ENCODE assay signal across 10 mouse cellular contexts in the genomic region with DNA sequence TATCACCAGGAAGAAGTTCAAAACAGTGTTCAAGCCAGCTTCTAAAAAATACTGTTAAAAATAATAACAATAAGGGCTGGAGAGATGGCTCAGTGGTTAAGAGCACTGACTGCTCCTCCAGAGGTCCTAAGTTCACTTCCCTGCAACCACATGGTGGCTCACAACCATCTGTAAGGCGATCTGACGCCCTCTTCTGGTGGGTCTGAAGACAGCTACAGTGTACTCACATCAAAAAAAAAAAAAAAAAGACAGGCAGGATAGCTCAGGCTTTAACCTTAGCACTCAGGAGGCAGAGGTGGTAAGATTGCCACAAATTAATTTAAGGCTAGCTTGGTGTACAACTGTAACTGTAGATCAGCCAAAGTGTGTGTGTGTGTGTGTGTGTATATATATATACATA. TPM values are rescaled to one million over a fixed set of nuclear protein-coding genes. Genes with fewer than 3 reads are reported as not detected.
DNase-seq lines count a peak whose midpoint lies in the region; ATAC-seq and TF ChIP-seq lines count a peak whose summit lies in the region.
"Had no signal": no experiment of that assay in that cellular context is flagged by ENCODE, and none has a peak within 500 bp of the region (broad histone marks: within the 10 kb centered on the region; RNA-seq: fewer than 3 reads in every experiment).

No protein-coding gene starts in this region.

- ATAC-seq in liver, embryonic 14.5 days (ENCODE audit: insufficient read depth): no peak
- ATAC-seq in stomach, postnatal 0 days (ENCODE audit: low FRiP score, low TSS enrichment): no peak
- ATAC-seq in erythroblast, adult 5-6 weeks (replicated peaks; ENCODE audit: low FRiP score, poor library complexity, severe bottlenecking): no peak

- H3K9me3 ChIP-seq in heart, embryonic 10.5 days: no peaks in the 10 kb centered on the region
- no peaks in the 10 kb centered on the region for H3K9me3 ChIP-seq in liver, embryonic 14.5 days (ENCODE audit: control insufficient read depth, low read length)
- no peaks in the 10 kb centered on the region for H3K9me3 ChIP-seq in stomach, postnatal 0 days (ENCODE audit: control insufficient read depth, low read length)
- H3K9me3 ChIP-seq: limb, embryonic 15.5 days; stomach, embryonic 15.5 days had no signal

- no peak overlapping the region for H3K4me2 ChIP-seq in liver, embryonic 14.5 days (ENCODE audit: low read depth)
- H3K4me2 ChIP-seq in stomach, postnatal 0 days (replicated peaks; ENCODE audit: low read depth): no peak overlapping the region
- H3K4me2 ChIP-seq: limb, embryonic 15.5 days; stomach, embryonic 15.5 days had no signal

- no peak overlapping the region for H3K9ac ChIP-seq in liver, embryonic 14.5 days (replicated peaks)
- no peak overlapping the region for H3K9ac ChIP-seq in stomach, postnatal 0 days (ENCODE audit: low read length)
- H3K9ac ChIP-seq: limb, embryonic 15.5 days; stomach, embryonic 15.5 days had no signal

- peak; percentile 68 for TF ChIP-seq CTCF in liver, embryonic 14.5 days (IDR thresholded peaks at IDR 0.05; ENCODE audit: low read depth)
- TF ChIP-seq CTCF in stomach, postnatal 0 days (IDR thresholded peaks at IDR 0.05; ENCODE audit: low read depth): peak; percentile 72

- H3K4me3 ChIP-seq in heart, embryonic 10.5 days: no peak overlapping the region
- H3K4me3 ChIP-seq in liver, embryonic 14.5 days (ENCODE audit: insufficient read depth in 1 of 2, low read depth in 2 of 2, low read length in 2 of 2): no peak overlapping the region
- no peak overlapping the region for H3K4me3 ChIP-seq in stomach, postnatal 0 days (ENCODE audit: low read depth, low read length)
- H3K4me3 ChIP-seq: limb, embryonic 15.5 days; stomach, embryonic 15.5 days had no signal

- no peak for TF ChIP-seq EP300 in liver, embryonic 14.5 days (IDR thresholded peaks at IDR 0.05; ENCODE audit: low read depth)
- no peak for TF ChIP-seq EP300 in stomach, postnatal 0 days (optimal IDR thresholded peaks at IDR 0.05)

- no peaks in the 10 kb centered on the region for H3K27me3 ChIP-seq in heart, embryonic 10.5 days (ENCODE audit: insufficient read depth, poor library complexity, severe bottlenecking)
- H3K27me3 ChIP-seq in liver, embryonic 14.5 days (ENCODE audit: control insufficient read depth, insufficient read depth, low read length): no peaks in the 10 kb centered on the region
- no peaks in the 10 kb centered on the region for H3K27me3 ChIP-seq in stomach, postnatal 0 days (ENCODE audit: control insufficient read depth, insufficient read depth, low read length)
- H3K27me3 ChIP-seq: limb, embryonic 15.5 days; stomach, embryonic 15.5 days had no signal

- H3K27ac ChIP-seq in heart, embryonic 10.5 days: no peak overlapping the region
- no peak overlapping the region for H3K27ac ChIP-seq in liver, embryonic 14.5 days
- H3K27ac ChIP-seq in stomach, postnatal 0 days (replicated peaks): no peak overlapping the region
- H3K27ac ChIP-seq: limb, embryonic 15.5 days; stomach, embryonic 15.5 days had no signal

- peak; percentile 13 to 36 for DNase-seq in heart, postnatal 14 days
- DNase-seq in heart, embryonic 10.5 days (ENCODE audit: low spot score): no peak
- peak; percentile 76 to 77 for DNase-seq in B cell, adult 2 months
- peak; percentile 39 for DNase-seq in adipocyte (ENCODE audit: low spot score)
- DNase-seq in liver, embryonic 14.5 days (ENCODE audit: low read depth in 3 of 3, low spot score in 3 of 3): peak; percentile 39 to 56 (median 52)
- DNase-seq in stomach, postnatal 0 days (ENCODE audit: low spot score): peak; percentile 65
- DNase-seq in gastrocnemius, adult 8-10 months (ENCODE audit: low spot score in 2 of 2): no peak

- intact Hi-C loops in heart, postnatal 14 days (cut with DNase I): loop anchor here (5.0 to 10.0 kb wide), 3 partner anchors 37 to 564 kb away; partner anchors contain the start of genes Ecpas and Gng10

- no peaks in the 10 kb centered on the region for H3K36me3 ChIP-seq in heart, embryonic 10.5 days
- no peaks in the 10 kb centered on the region for H3K36me3 ChIP-seq in liver, embryonic 14.5 days (replicated peaks; ENCODE audit: control insufficient read depth, insufficient read depth, low read depth)
- H3K36me3 ChIP-seq in stomach, postnatal 0 days (ENCODE audit: control insufficient read depth, insufficient read depth, low read length): no peaks in the 10 kb centered on the region
- H3K36me3 ChIP-seq: limb, embryonic 15.5 days; stomach, embryonic 15.5 days had no signal

- WGBS in heart, embryonic 10.5 days: 4% methylated on average over 2 of the region's 2 CpGs
- 0% methylated on average over 2 of the region's 2 CpGs for WGBS in liver, embryonic 14.5 days (ENCODE audit: insufficient replicate concordance)
- WGBS in stomach, postnatal 0 days: 0% methylated on average over 2 of the region's 2 CpGs

- H3K4me1 ChIP-seq in heart, embryonic 10.5 days: peaks cover 41% of the 10 kb centered on the region
- peaks cover 10 to 13% of the 10 kb centered on the region in 2 experiments for H3K4me1 ChIP-seq in liver, embryonic 14.5 days (replicated peaks; ENCODE audit: control insufficient read depth in 2 of 2, insufficient read depth in 2 of 2, low read length in 1 of 2)
- peaks cover 2% of the 10 kb centered on the region; the same call in 1 of the 2 replicates for H3K4me1 ChIP-seq in stomach, postnatal 0 days (replicated peaks; ENCODE audit: control insufficient read depth, insufficient read depth)

RNA-seq across cellular contexts. Expression of gene Gm20503, which starts 2.4 kb away (rescaled TPM):
- 1 to 10 TPM; 2.5 to 5.5 TPM for total RNA-seq in heart, postnatal 14 days (2021)
- 10.9 and 14.1 TPM in 2 replicates for polyA plus RNA-seq in heart, embryonic 10.5 days (2016; fragmentation: Nextera tagmentation; extraction: Ambion mirVana)
- not detected in 2 replicates for polyA plus RNA-seq in liver, embryonic 14.5 days (2012; rRNA removed)
- 4.4 and 5.1 TPM in 2 replicates for polyA plus RNA-seq in liver, embryonic 14.5 days (2014; fragmentation: Nextera tagmentation; extraction: Ambion mirVana)
- 18.5 and 21.6 TPM in 2 replicates for polyA plus RNA-seq in stomach, postnatal 0 days (2015; fragmentation: Nextera tagmentation; extraction: Ambion mirVana)
- total RNA-seq in gastrocnemius, adult 8-10 months (2022): 1 to 10 TPM in 1 of 4 experiments, not detected in 3; 1.4 TPM
- total RNA-seq in erythroblast, adult 5-6 weeks (2015; ENCODE audit: low replicate concordance): not detected in 2 replicates
- not detected in 2 replicates for total RNA-seq in erythroblast, adult 5-6 weeks (2017; ENCODE audit: low replicate concordance)

RNA-seq across cellular contexts. Expression of gene Dnajc25, which starts 5.8 kb away (rescaled TPM):
- 10 to 100 TPM; 16.2 to 16.5 TPM for total RNA-seq in heart, postnatal 14 days (2021)
- polyA plus RNA-seq in heart, embryonic 10.5 days (2016; fragmentation: Nextera tagmentation; extraction: Ambion mirVana): 7.4 and 11.4 TPM in 2 replicates
- 1.4 and 2.4 TPM in 2 replicates for polyA plus RNA-seq in liver, embryonic 14.5 days (2012; rRNA removed)
- polyA plus RNA-seq in liver, embryonic 14.5 days (2014; fragmentation: Nextera tagmentation; extraction: Ambion mirVana): 5.4 and 7.1 TPM in 2 replicates
- 13.4 and 13.7 TPM in 2 replicates for polyA plus RNA-seq in stomach, postnatal 0 days (2015; fragmentation: Nextera tagmentation; extraction: Ambion mirVana)
- total RNA-seq in gastrocnemius, adult 8-10 months (2022): 10 to 100 TPM; 10.1 to 13.0 (median 11.5) TPM
- total RNA-seq in erythroblast, adult 5-6 weeks (2015; ENCODE audit: low replicate concordance): 2.9 and 3.1 TPM in 2 replicates
- 3.3 and 4.2 TPM in 2 replicates for total RNA-seq in erythroblast, adult 5-6 weeks (2017; ENCODE audit: low replicate concordance)

RNA-seq across cellular contexts. Expression of gene Ptgr1, which starts 13.7 kb away (rescaled TPM):
- total RNA-seq in heart, postnatal 14 days (2021): 1 to 10 TPM; 4.9 to 5.0 TPM
- 10.6 and 17.0 TPM in 2 replicates for polyA plus RNA-seq in heart, embryonic 10.5 days (2016; fragmentation: Nextera tagmentation; extraction: Ambion mirVana)
- 6.2 and 11.1 TPM in 2 replicates for polyA plus RNA-seq in liver, embryonic 14.5 days (2012; rRNA removed)
- 14.8 and 16.0 TPM in 2 replicates for polyA plus RNA-seq in liver, embryonic 14.5 days (2014; fragmentation: Nextera tagmentation; extraction: Ambion mirVana)
- polyA plus RNA-seq in stomach, postnatal 0 days (2015; fragmentation: Nextera tagmentation; extraction: Ambion mirVana): 454 and 488 TPM in 2 replicates
- total RNA-seq in gastrocnemius, adult 8-10 months (2022): under 1 TPM; 0.58 to 0.80 (median 0.73) TPM
- total RNA-seq in erythroblast, adult 5-6 weeks (2015; ENCODE audit: low replicate concordance): 14.6 and 25.0 TPM in 2 replicates
- total RNA-seq in erythroblast, adult 5-6 weeks (2017; ENCODE audit: low replicate concordance): 6.0 and 8.3 TPM in 2 replicates

RNA-seq across cellular contexts. Expression of gene Gng10, which starts 34.3 kb away (rescaled TPM):
- total RNA-seq in heart, postnatal 14 days (2021): 10 to 100 TPM; 20.0 to 26.6 TPM
- polyA plus RNA-seq in heart, embryonic 10.5 days (2016; fragmentation: Nextera tagmentation; extraction: Ambion mirVana): 44.4 and 55.4 TPM in 2 replicates
- polyA plus RNA-seq in liver, embryonic 14.5 days (2012; rRNA removed): 8.8 and 10.7 TPM in 2 replicates
- polyA plus RNA-seq in liver, embryonic 14.5 days (2014; fragmentation: Nextera tagmentation; extraction: Ambion mirVana): 30.2 and 30.9 TPM in 2 replicates
- polyA plus RNA-seq in stomach, postnatal 0 days (2015; fragmentation: Nextera tagmentation; extraction: Ambion mirVana): 98.0 and 99.6 TPM in 2 replicates
- 1 to 10 TPM; 4.6 to 5.6 (median 4.7) TPM for total RNA-seq in gastrocnemius, adult 8-10 months (2022)
- 27.2 and 34.6 TPM in 2 replicates for total RNA-seq in erythroblast, adult 5-6 weeks (2015; ENCODE audit: low replicate concordance)
- total RNA-seq in erythroblast, adult 5-6 weeks (2017; ENCODE audit: low replicate concordance): 11.2 and 17.6 TPM in 2 replicates

RNA-seq across cellular contexts. Expression of gene Zkscan16, which starts 57.2 kb away (rescaled TPM):
- total RNA-seq in heart, postnatal 14 days (2021): not detected
- polyA plus RNA-seq in heart, embryonic 10.5 days (2016; fragmentation: Nextera tagmentation; extraction: Ambion mirVana): 0.28 and 0.38 TPM in 2 replicates
- 0.03 and 0.08 TPM in 2 replicates for polyA plus RNA-seq in liver, embryonic 14.5 days (2012; rRNA removed)
- polyA plus RNA-seq in liver, embryonic 14.5 days (2014; fragmentation: Nextera tagmentation; extraction: Ambion mirVana): 0.06 and 0.11 TPM in 2 replicates
- polyA plus RNA-seq in stomach, postnatal 0 days (2015; fragmentation: Nextera tagmentation; extraction: Ambion mirVana): 0.11 and 0.13 TPM in 2 replicates
- total RNA-seq in gastrocnemius, adult 8-10 months (2022): under 1 TPM in 3 of 4 experiments, not detected in 1; 0.10 to 0.24 (median 0.16) TPM
- total RNA-seq in erythroblast, adult 5-6 weeks (2015; ENCODE audit: low replicate concordance): not detected in 2 replicates
- total RNA-seq in erythroblast, adult 5-6 weeks (2017; ENCODE audit: low replicate concordance): not detected in 2 replicates

Comparison
In these comparisons a context has a peak if more than half of its experiments do, and no peak if none do; other contexts are left out.
1. DNase-seq: peak in heart, postnatal 14 days (2 of 2), B cell, adult 2 months (2 of 2), adipocyte (single experiment), liver, embryonic 14.5 days (3 of 3) and stomach, postnatal 0 days (single experiment); none in heart, embryonic 10.5 days (single experiment) and gastrocnemius, adult 8-10 months (0 of 2).